Mouse (Mus musculus) layer of hippocampus, adult 2 months (tissue): ENCODE measurements at regions not wholly inside any gene's neighbourhood (a gene's known extent, or its start where the extent isn't known, plus 50 kb on each side); places are given as distances from the start of the nearest gene placed in this dataset.

Source experiments
- DNase-seq, 2 experiments: peaks; one replicate each; pipeline ENCODE4 v3.0.0; 2022; ENCODE audit warnings: low spot score in 2 of 2
- H3K27ac ChIP-seq: fragments of 200-600 bp; 2 replicates; pipeline ENCODE4 v1.8.1; 2022
- H3K4me3 ChIP-seq: fragments of 200-600 bp; 2 replicates; pipeline ENCODE4 v1.8.1; 2022; ENCODE audit warnings: mild to moderate bottlenecking
- CTCF ChIP-seq: fragments of 200-600 bp; conservative IDR thresholded peaks from 2 replicates; pipeline ENCODE4 v1.8.1; 2022; ENCODE audit warnings: antibody characterized with exemption, mild to moderate bottlenecking, moderate library complexity

GRCm38 (mm10) chr1:184425694-184426093 is 306.7 kb downstream of the Hlx start:
- Histone ChIP-seq H3K4me3 (no peak overlapping the region), H3K27ac (no peak overlapping the region)
- no peak for TF ChIP-seq CTCF
- DNase-seq: no peak

GRCm38 (mm10) chr1:184424035-184424434 is 308.4 kb downstream of the Hlx start:
- TF ChIP-seq CTCF: no peak
- DNase-seq: no peak
- Histone ChIP-seq H3K4me3 (no peak overlapping the region), H3K27ac (no peak overlapping the region)

GRCm38 (mm10) chr1:184412596-184412995 is 319.8 kb downstream of the Hlx start:
- DNase-seq: no peak
- Histone ChIP-seq H3K4me3 (no peak overlapping the region), H3K27ac (no peak overlapping the region)
- no peak for TF ChIP-seq CTCF

GRCm38 (mm10) chr1:184411066-184411465 is 321.4 kb downstream of the Hlx start:
- H3K27ac ChIP-seq: no peak overlapping the region
- no peak overlapping the region for H3K4me3 ChIP-seq
- TF ChIP-seq CTCF: no peak
- no peak for DNase-seq

GRCm38 (mm10) chr1:184409986-184410385 is 322.4 kb downstream of the Hlx start:
- no peak for TF ChIP-seq CTCF

GRCm38 (mm10) chr1:184402985-184403384 is 329.4 kb downstream of the Hlx start:
- no peak overlapping the region for H3K27ac ChIP-seq
- no peak for DNase-seq
- H3K4me3 ChIP-seq: no peak overlapping the region
- no peak for TF ChIP-seq CTCF

More at GRCm38 (mm10) chr1:184409986-184410385, 322.4 kb downstream of the Hlx start:
- DNase-seq: no peak
- Histone ChIP-seq H3K27ac (no peak overlapping the region), H3K4me3 (no peak overlapping the region)

GRCm38 (mm10) chr1:184395215-184395614 is 337.2 kb downstream of the Hlx start:
- no peak overlapping the region for H3K4me3 ChIP-seq
- DNase-seq: peak in 1 of 2 experiments; percentile 19
- H3K27ac ChIP-seq: no peak overlapping the region
- TF ChIP-seq CTCF: peak; percentile 83

- DNase-seq: no peak
- Histone ChIP-seq H3K27ac (no peak overlapping the region), H3K4me3 (no peak overlapping the region)
- TF ChIP-seq CTCF: no peak
These were observed 337.7 kb downstream of the Hlx start for GRCm38 (mm10) chr1:184394559-184395194.

- no peak for TF ChIP-seq CTCF
- H3K4me3 ChIP-seq: no peak overlapping the region
- DNase-seq: no peak
- H3K27ac ChIP-seq: no peak overlapping the region
These were observed 348.2 kb downstream of the Hlx start for GRCm38 (mm10) chr1:184384088-184384823.

- no peak overlapping the region for H3K27ac ChIP-seq
These were observed 344.6 kb upstream of the 1700056E22Rik start for GRCm38 (mm10) chr1:184378665-184379064.

GRCm38 (mm10) chr1:184365026-184365425 is 330.9 kb upstream of the 1700056E22Rik start:
- no peak for DNase-seq
- Histone ChIP-seq H3K4me3 (no peak overlapping the region), H3K27ac (no peak overlapping the region)
- no peak; the same call in 1 of the 2 replicates for TF ChIP-seq CTCF

More at GRCm38 (mm10) chr1:184378665-184379064, 344.6 kb upstream of the 1700056E22Rik start:
- no peak for DNase-seq
- no peak overlapping the region for H3K4me3 ChIP-seq
- TF ChIP-seq CTCF: peak; percentile 37

GRCm38 (mm10) chr1:184358226-184358568 is 324.1 kb upstream of the 1700056E22Rik start:
- no peak overlapping the region for H3K27ac ChIP-seq
- no peak for DNase-seq
- no peak for TF ChIP-seq CTCF
- H3K4me3 ChIP-seq: no peak overlapping the region

GRCm38 (mm10) chr1:184357474-184358225 is 323.5 kb upstream of the 1700056E22Rik start:
- no peak for DNase-seq
- no peak overlapping the region for H3K27ac ChIP-seq
- H3K4me3 ChIP-seq: no peak overlapping the region
- TF ChIP-seq CTCF: no peak
